ENCODE assay signal across 25 mouse cellular contexts in the genomic region with DNA sequence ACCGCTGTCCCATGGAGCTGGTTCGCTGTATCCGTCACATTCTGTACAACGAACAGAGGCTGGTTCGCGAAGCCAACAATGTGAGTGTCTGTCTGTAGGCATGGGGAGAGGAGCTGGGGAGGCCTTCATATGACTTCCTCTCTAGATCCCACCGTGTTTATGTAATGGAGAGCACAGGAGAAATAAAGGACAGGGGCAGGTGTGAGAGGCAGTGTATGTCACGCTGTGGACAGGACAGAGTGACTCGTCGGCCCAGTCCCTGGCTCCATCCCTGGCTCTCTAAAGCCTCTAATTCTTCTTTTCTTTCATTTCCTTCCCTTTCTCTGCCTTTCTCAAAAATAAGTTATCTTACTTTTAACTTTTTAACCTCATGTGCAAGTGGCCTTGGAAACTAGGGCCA.
"Had no signal": no experiment of that assay in that cellular context is flagged by ENCODE, and none has a peak within 500 bp of the region (broad histone marks: within the 10 kb centered on the region; RNA-seq: fewer than 3 reads in every experiment).

No protein-coding gene starts in this region.

- H3K36me3 ChIP-seq: heart, embryonic 15.5 days; hindbrain, embryonic 13.5 days; hindbrain, embryonic 15.5 days; kidney, embryonic 15.5 days; limb, embryonic 10.5 days; limb, embryonic 12.5 days had no signal

- ATAC-seq: hindbrain, postnatal 0 days; intestine, embryonic 16.5 days had no signal

- H3K9me3 ChIP-seq: heart, embryonic 13.5 days; heart, embryonic 15.5 days; hindbrain, embryonic 13.5 days; hindbrain, embryonic 15.5 days; kidney, embryonic 15.5 days; limb, embryonic 10.5 days; limb, embryonic 12.5 days; liver, embryonic 13.5 days had no signal

- DNase-seq: gastrocnemius, adult 2 months; gastrocnemius, postnatal 14 days; gastrocnemius, postnatal 36 days; heart, adult 11 months; heart, adult 2 months; heart, postnatal 14 days; heart, postnatal 36 days; kidney, adult 11 months; kidney, adult 2 months; kidney, adult 9 months; kidney, postnatal 14 days; kidney, postnatal 36 days; layer of hippocampus, adult 9-11 months; liver; liver, embryonic 13.5 days had no signal

- H3K27me3 ChIP-seq: heart, embryonic 15.5 days had no signal

- H3K4me3 ChIP-seq: gastrocnemius, adult 2 months; heart, adult 2 months; heart, embryonic 13.5 days; heart, embryonic 15.5 days; hindbrain, embryonic 13.5 days; hindbrain, embryonic 15.5 days; kidney, embryonic 15.5 days; left cerebral cortex, adult 2 months; limb, embryonic 10.5 days; limb, embryonic 12.5 days; liver, embryonic 13.5 days had no signal
